Mouse (Mus musculus) layer of hippocampus, postnatal 14 days (tissue): Measurements from ENCODE around the gene B3gnt3. TPM values are rescaled to one million over a fixed set of nuclear protein-coding genes. Genes with fewer than 3 reads are reported as not detected.

ENCODE experiments used
- DNase-seq, 2 experiments: peaks; one replicate each; pipeline ENCODE4 v3.0.0; 2021 to 2022; ENCODE audit warnings: low spot score in 2 of 2, mixed read lengths in 1 of 2
- total RNA-seq, 2 experiments: library from RNA; stranded (reverse); gene quantifications; 2 replicates each; pipeline ENCODE4 v1.2.3; 2021

The B3gnt3 gene
- total RNA-seq, 2 experiments from 2014 or later, result 0.23 to 0.48 TPM

GRCm38 (mm10) chr8:71658515-71659049, 43.0 kb downstream of the B3gnt3 start:
- no peak for DNase-seq

- DNase-seq, result no peak
Observed at GRCm38 (mm10) chr8:71657816-71658215, 43.8 kb downstream of the B3gnt3 start.

DNA sequence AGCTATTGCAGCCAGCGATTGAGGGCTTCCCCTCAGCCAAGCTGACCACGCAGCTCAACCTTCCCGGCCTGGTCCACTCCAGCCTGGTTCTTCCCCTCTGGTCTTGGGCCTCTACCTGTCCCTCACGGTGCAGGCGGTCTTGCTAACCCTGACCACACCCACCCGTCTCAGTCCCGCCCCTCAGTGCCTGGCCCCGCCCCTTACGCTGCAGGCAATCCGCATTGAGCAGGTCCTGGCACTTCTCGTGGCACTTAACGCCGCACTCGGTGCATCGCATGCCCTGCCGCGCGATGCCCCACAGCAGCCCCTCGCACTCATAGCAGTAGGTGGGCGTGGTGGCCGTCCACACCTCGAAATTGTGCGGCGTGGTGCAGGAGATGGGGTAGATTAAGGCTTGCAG, 47.0 kb downstream of the B3gnt3 start:
- no peak for DNase-seq

DNA sequence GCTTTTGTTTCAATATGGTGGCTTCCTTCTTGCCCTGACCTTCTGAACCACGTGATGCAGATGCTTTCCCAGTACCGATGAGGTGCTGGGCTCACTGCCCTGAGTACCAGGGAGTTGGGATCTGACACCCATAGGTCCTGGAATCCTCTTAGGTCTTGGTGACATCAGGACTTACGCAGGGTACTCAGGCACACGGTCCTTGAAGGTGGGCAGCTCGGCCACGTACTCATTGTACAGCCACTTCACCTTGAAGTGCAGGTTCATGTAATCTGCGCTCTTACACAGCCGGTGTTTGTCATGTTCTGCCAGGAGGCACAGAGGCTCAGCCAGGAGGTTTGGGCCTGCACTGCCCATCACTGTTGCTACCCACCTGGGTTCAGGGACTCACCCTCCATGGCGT, 56.1 kb downstream of the B3gnt3 start:
- no peak for DNase-seq

Other genes starting within 250 kb of the B3gnt3 start
- gene Abhd8, start 238.1 kb downstream of the B3gnt3 start, total RNA-seq, result 100 to 1,000 TPM; 179 to 181 TPM
- 10 to 100 TPM; 52.6 to 62.7 TPM for gene Mrpl34, start 236.8 kb downstream of the B3gnt3 start, total RNA-seq
- 100 to 1,000 TPM; 104 to 110 TPM for gene Dda1, start 232.6 kb downstream of the B3gnt3 start, total RNA-seq
- gene Ano8, start 215.8 kb downstream of the B3gnt3 start, total RNA-seq, result 10 to 100 TPM; 60.1 to 62.4 TPM
- gene Gtpbp3, start 213.7 kb downstream of the B3gnt3 start, total RNA-seq, result 10 to 100 TPM; 30.6 to 33.3 TPM
- 1 to 10 TPM; 7.2 to 7.6 TPM for gene Plvap, start 190.0 kb downstream of the B3gnt3 start, total RNA-seq
- not detected for gene Ccdc194, start 176.1 kb downstream of the B3gnt3 start, total RNA-seq
- 1 to 10 TPM; 3.4 to 5.5 TPM for gene Bst2, start 164.3 kb downstream of the B3gnt3 start, total RNA-seq
- gene Mvb12a, start 158.9 kb downstream of the B3gnt3 start, total RNA-seq, result 10 to 100 TPM; 33.8 to 36.2 TPM
- gene Tmem221, start 142.9 kb downstream of the B3gnt3 start, total RNA-seq, result under 1 TPM in 1 of 2 experiments, not detected in 1; 0.35 TPM
- gene Nxnl1, start 135.2 kb downstream of the B3gnt3 start, total RNA-seq, result under 1 TPM; 0.12 to 0.21 TPM
- gene Slc27a1, start 132.9 kb downstream of the B3gnt3 start, total RNA-seq, result 100 to 1,000 TPM in 1 of 2 experiments, 10 to 100 TPM in 1; 90.9 to 101 TPM
- gene Pgls, start 109.6 kb downstream of the B3gnt3 start, total RNA-seq, result 10 to 100 TPM; 59.0 to 61.6 TPM
- 1 to 10 TPM; 2.6 to 2.7 TPM for gene Fam129c, start 104.1 kb downstream of the B3gnt3 start, total RNA-seq
- 10 to 100 TPM; 58.4 to 62.9 TPM for gene Colgalt1, start 90.8 kb downstream of the B3gnt3 start, total RNA-seq
- gene Unc13a, start 30.0 kb downstream of the B3gnt3 start, total RNA-seq, result 100 to 1,000 TPM; 268 to 281 TPM
- 1 to 10 TPM; 7.1 to 7.7 TPM for gene Jak3, start 25.5 kb downstream of the B3gnt3 start, total RNA-seq
- 1 to 10 TPM; 2.6 to 3.0 TPM for gene Insl3, start 12.6 kb downstream of the B3gnt3 start, total RNA-seq
- 10 to 100 TPM; 83.1 to 86.4 TPM for gene Fcho1, start 23.9 kb upstream of the B3gnt3 start, total RNA-seq
- gene Zfp709, start 180.2 kb upstream of the B3gnt3 start, total RNA-seq, result 10 to 100 TPM in 1 of 2 experiments, 1 to 10 TPM in 1; 9.3 to 10.4 TPM
- gene Zfp882, start 206.8 kb upstream of the B3gnt3 start, total RNA-seq, result 10 to 100 TPM; 10.9 to 12.8 TPM
- 10 to 100 TPM; 25.2 to 31.4 TPM for gene Zfp617, start 206.8 kb upstream of the B3gnt3 start, total RNA-seq
- 10 to 100 TPM; 17.0 to 17.7 TPM for gene Zfp961, start 249.2 kb upstream of the B3gnt3 start, total RNA-seq